In the genomic region with DNA sequence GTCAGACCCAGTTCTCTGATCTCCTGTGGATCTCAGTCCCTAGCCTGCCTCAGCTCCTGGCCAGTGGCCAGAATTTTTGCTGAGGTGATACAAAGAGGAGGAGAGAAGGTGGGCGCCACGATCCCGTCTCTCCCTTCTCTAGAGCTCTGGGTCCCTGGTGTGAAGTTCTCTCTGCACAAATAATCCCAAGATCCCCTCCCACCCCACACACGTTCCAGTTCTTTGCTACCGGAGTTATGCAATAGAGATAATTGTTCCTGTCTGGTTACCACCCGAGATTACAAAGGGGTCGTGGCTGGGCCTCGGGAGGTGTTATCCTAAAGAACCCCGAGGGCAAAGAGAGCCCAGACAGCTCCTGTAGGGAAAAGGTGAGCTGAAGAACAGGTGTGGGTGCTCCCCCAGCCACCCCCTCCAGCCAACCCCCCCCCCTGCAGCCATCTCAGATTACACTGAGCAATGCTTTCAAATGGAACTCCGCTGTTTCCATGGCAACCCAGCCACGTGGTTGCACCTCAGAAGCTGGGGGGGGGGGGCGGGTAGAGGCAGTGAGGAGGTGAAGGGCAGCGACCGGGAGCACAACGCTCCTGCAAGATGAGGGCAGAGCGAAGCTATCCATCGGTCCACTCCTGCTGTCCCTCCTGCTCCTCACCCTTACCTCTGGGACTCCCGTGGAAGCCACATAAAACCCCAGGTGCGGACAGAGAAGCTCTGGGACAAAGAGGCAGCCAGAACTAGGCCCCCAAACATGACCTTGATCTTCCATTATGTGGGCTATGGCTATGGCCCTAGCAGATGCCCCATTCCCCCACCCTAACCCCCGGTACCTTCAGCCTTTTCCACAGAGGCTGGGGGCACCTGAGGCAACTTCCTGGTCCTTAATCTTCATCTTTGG, we compare ENCODE assay signal across 9 mouse cellular contexts.
A peak's percentile ranks its signal among the peaks of the same experiment; 100 is the strongest.
DNase-seq lines count a peak whose midpoint lies in the region; ATAC-seq and TF ChIP-seq lines count a peak whose summit lies in the region.
"Had no signal": no experiment of that assay in that cellular context is flagged by ENCODE, and none has a peak within 500 bp of the region (broad histone marks: within the 10 kb centered on the region; RNA-seq: fewer than 3 reads in every experiment).

No protein-coding gene starts in this region.

- H3K4me3 ChIP-seq in ES-E14 (ENCODE audit: insufficient read depth in 1 of 2, low read depth in 1 of 2, low read length in 2 of 2, poor library complexity in 1 of 2, severe bottlenecking in 1 of 2): peak overlapping the region; percentile 7 to 38; a peak in 2 of 4 replicates
- no peak overlapping the region for H3K4me3 ChIP-seq in embryonic facial prominence, embryonic 11.5 days (ENCODE audit: low read depth, low read length)
- no peak overlapping the region for H3K4me3 ChIP-seq in kidney, adult 2 months (ENCODE audit: insufficient read depth, low read depth, low read length)
- H3K4me3 ChIP-seq in liver, adult 2 months (ENCODE audit: insufficient read depth, low read depth, low read length): no peak overlapping the region

- WGBS in embryonic facial prominence, embryonic 11.5 days: 4% methylated on average over 19 of the region's 20 CpGs
- 18% methylated on average over 19 of the region's 20 CpGs for WGBS in kidney, adult 2 months
- 16% methylated on average over 20 of the region's 20 CpGs for WGBS in liver, adult 2 months

- peak overlapping the region; percentile 71 for H3K27ac ChIP-seq in ES-E14 (ENCODE audit: insufficient read depth, low read depth, low read length, poor library complexity, severe bottlenecking)
- H3K27ac ChIP-seq in embryonic facial prominence, embryonic 11.5 days (replicated peaks; ENCODE audit: low read depth, low read length): peak overlapping the region; percentile 80
- H3K27ac ChIP-seq in kidney, adult 2 months (ENCODE audit: insufficient read depth, low read depth, low read length): 0 out of 2 replicates have a peak overlapping the region, but pooled peaks have one; percentile 1
- no peak overlapping the region for H3K27ac ChIP-seq in liver, adult 2 months (replicated peaks; ENCODE audit: insufficient read depth, low read depth, low read length)

- TF ChIP-seq CTCF in kidney, adult 2 months (conservative IDR thresholded peaks at IDR 0.05; ENCODE audit: insufficient read depth, insufficient read length, low read depth, low read length): no peak
- TF ChIP-seq CTCF in liver, adult 2 months (IDR thresholded peaks at IDR 0.05; ENCODE audit: low read depth, low read length): no peak

- peaks cover 17 to 66% of the 10 kb centered on the region in 2 experiments; a peak in 3 of 4 replicates for H3K4me1 ChIP-seq in ES-E14 (ENCODE audit: control insufficient read depth in 2 of 2, insufficient read depth in 2 of 2, low read length in 2 of 2, poor library complexity in 1 of 2)
- H3K4me1 ChIP-seq in embryonic facial prominence, embryonic 11.5 days (ENCODE audit: control insufficient read depth, insufficient read depth, low read length): peaks cover 23% of the 10 kb centered on the region
- H3K4me1 ChIP-seq in kidney, adult 2 months (ENCODE audit: control insufficient read depth, insufficient read depth, low read length): peaks cover 45% of the 10 kb centered on the region
- H3K4me1 ChIP-seq in liver, adult 2 months (ENCODE audit: control insufficient read depth, insufficient read depth, low read length): peaks cover 7% of the 10 kb centered on the region; the same call in 1 of the 2 replicates

- peak; percentile 67 to 73 for DNase-seq in frontal cortex, postnatal 36 days (ENCODE audit: low spot score in 2 of 2)
- no peak for DNase-seq in frontal cortex, postnatal 14 days (ENCODE audit: low spot score in 2 of 2)
- DNase-seq in ES-E14 (ENCODE audit: low read depth, low spot score): no peak
- peak; percentile 92 for DNase-seq in embryonic facial prominence, embryonic 11.5 days (ENCODE audit: low spot score)
- peak; percentile 85 for DNase-seq in kidney, adult 2 months
- peak; percentile 39 for DNase-seq in liver, adult 2 months (ENCODE audit: extremely low read depth, low read depth, low spot score)
- DNase-seq in retina, postnatal 1 day: peak; percentile 73
- no peak for DNase-seq in spleen, postnatal 36 days (ENCODE audit: low spot score in 2 of 2)

- no peaks in the 10 kb centered on the region for H3K9me3 ChIP-seq in ES-E14 (ENCODE audit: control insufficient read depth, insufficient read depth, low read depth, low read length)
- no peaks in the 10 kb centered on the region for H3K9me3 ChIP-seq in embryonic facial prominence, embryonic 11.5 days (replicated peaks; ENCODE audit: control insufficient read depth, low read length)
- H3K9me3 ChIP-seq: G1E had no signal

- H3K27me3 ChIP-seq in embryonic facial prominence, embryonic 11.5 days (ENCODE audit: control insufficient read depth, insufficient read depth, low read length): no peaks in the 10 kb centered on the region
- H3K27me3 ChIP-seq in kidney, adult 2 months (replicated peaks; ENCODE audit: control insufficient read depth, insufficient read depth, low read length): no peaks in the 10 kb centered on the region
- no peaks in the 10 kb centered on the region for H3K27me3 ChIP-seq in liver, adult 2 months (ENCODE audit: control insufficient read depth, insufficient read depth, low read length)

- no peaks in the 10 kb centered on the region for H3K79me2 ChIP-seq in liver, adult 2 months (ENCODE audit: control insufficient read depth, insufficient read depth, low read length)

- ATAC-seq in embryonic facial prominence, embryonic 11.5 days (replicated peaks; ENCODE audit: insufficient number of reproducible peaks, low FRiP score, low TSS enrichment, low read depth): peak; percentile 2; the same call in 1 of the 2 replicates

- H3K4me2 ChIP-seq in embryonic facial prominence, embryonic 11.5 days (ENCODE audit: low read depth, low read length): peak overlapping the region; percentile 38

- no peak for TF ChIP-seq POLR2A in kidney, adult 2 months (IDR thresholded peaks at IDR 0.05; ENCODE audit: low read depth, low read length)
- TF ChIP-seq POLR2A in liver, adult 2 months (IDR thresholded peaks at IDR 0.05; ENCODE audit: extremely low read depth, insufficient read depth, low read length): no peak

- peak overlapping the region; percentile 65; the same call in 1 of the 2 replicates for H3K9ac ChIP-seq in ES-E14 (ENCODE audit: insufficient read depth, low read depth, low read length, poor library complexity, severe bottlenecking)
- 0 out of 2 replicates have a peak overlapping the region, but pooled peaks have one; percentile 1 for H3K9ac ChIP-seq in embryonic facial prominence, embryonic 11.5 days (replicated peaks; ENCODE audit: low read length)
- no peak overlapping the region for H3K9ac ChIP-seq in liver, adult 2 months (ENCODE audit: low read depth, low read length)

- H3K36me3 ChIP-seq in ES-E14 (ENCODE audit: control insufficient read depth, insufficient read depth, low read length, poor library complexity, severe bottlenecking): no peaks in the 10 kb centered on the region
- no peaks in the 10 kb centered on the region for H3K36me3 ChIP-seq in embryonic facial prominence, embryonic 11.5 days (replicated peaks; ENCODE audit: control insufficient read depth, insufficient read depth, low read depth, low read length)
- no peaks in the 10 kb centered on the region for H3K36me3 ChIP-seq in kidney, adult 2 months (ENCODE audit: control insufficient read depth, insufficient read depth, low read length)
- no peaks in the 10 kb centered on the region for H3K36me3 ChIP-seq in liver, adult 2 months (ENCODE audit: control insufficient read depth, insufficient read depth, low read length)
- H3K36me3 ChIP-seq: G1E had no signal

- in situ Hi-C loops in ES-E14 (cut with MboI; ENCODE audit: low sequenced_read_pairs in 2 of 2, unreplicated experiment in 2 of 2): no loop called here

TF ChIP-seq in ES-E14, 5 proteins besides CTCF, POLR2A, EP300 and RAD21:
- TF ChIP-seq ZNF384 (IDR thresholded peaks at IDR 0.05; ENCODE audit: low read depth, low read length) (no peak), MAFK (IDR thresholded peaks at IDR 0.05; ENCODE audit: insufficient read depth, low read depth, low read length) (no peak), HCFC1 (IDR thresholded peaks at IDR 0.05; ENCODE audit: borderline replicate concordance, insufficient read depth, low read length) (no peak), ZC3H11A (IDR thresholded peaks at IDR 0.05; ENCODE audit: borderline replicate concordance, low read depth, low read length) (no peak), CHD2 (IDR thresholded peaks at IDR 0.05; ENCODE audit: low read depth, low read length) (no peak)

Comparison
In these comparisons a context has a peak if more than half of its experiments do, and no peak if none do; other contexts are left out.
1. DNase-seq: peak in frontal cortex, postnatal 36 days (2 of 2), embryonic facial prominence, embryonic 11.5 days (single experiment), kidney, adult 2 months (single experiment), liver, adult 2 months (single experiment) and retina, postnatal 1 day (single experiment); none in frontal cortex, postnatal 14 days (0 of 2), ES-E14 (single experiment) and spleen, postnatal 36 days (0 of 2).
2. H3K4me3 ChIP-seq: peak in ES-E14 (2 of 2); none in embryonic facial prominence, embryonic 11.5 days (single experiment), kidney, adult 2 months (single experiment) and liver, adult 2 months (single experiment).